8 mouse cellular contexts compared by ENCODE assay signal in the genomic region with DNA sequence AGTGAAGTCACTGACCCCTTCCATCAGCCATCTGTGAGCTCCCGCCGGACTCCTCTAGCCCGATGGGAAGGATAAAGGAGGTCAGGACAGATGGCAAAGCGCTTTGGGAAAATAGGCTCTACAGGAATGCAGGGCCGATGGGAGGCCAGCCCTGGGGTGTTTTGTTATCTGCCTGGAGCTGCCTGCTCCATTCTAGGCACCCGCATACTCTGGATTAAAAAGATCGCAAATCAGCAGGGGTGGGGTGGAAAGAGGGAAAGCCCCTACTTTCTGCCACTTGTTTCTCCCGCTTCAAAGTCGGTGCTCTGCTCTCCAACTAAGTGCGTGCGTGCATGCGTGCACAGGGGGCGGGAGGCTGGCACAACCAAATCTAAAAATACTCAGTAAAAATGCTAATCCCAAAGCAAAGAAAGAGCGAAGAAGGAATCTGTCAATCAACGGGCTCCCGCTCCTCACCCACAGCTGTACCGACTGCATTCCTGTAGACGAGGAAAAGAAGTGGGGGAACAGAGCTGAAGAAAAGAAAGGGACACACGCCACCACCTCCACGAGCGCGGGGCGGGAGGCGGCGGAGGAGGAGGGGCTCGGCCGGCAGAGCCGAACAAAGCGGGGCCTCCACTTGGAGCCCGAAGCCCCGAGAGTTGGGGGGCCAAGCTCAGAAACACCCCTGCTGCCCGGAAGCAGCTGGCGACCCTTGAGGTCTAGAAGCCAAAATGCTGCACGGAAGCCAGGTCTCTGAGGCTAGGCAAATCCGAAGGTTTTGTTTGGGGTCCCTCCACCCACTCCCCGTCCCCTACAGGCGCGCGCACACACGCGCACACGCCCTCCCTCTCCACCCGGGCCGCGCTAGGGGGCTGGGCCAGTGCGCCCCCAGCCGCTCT. TPM values are rescaled to one million over a fixed set of nuclear protein-coding genes. Genes with fewer than 3 reads are reported as not detected.
DNase-seq lines count a peak whose midpoint lies in the region; ATAC-seq and TF ChIP-seq lines count a peak whose summit lies in the region.

No protein-coding gene starts in this region.

- no peaks in the 10 kb centered on the region for H3K36me3 ChIP-seq in forebrain, embryonic 15.5 days
- no peaks in the 10 kb centered on the region for H3K36me3 ChIP-seq in kidney, embryonic 15.5 days
- no peaks in the 10 kb centered on the region for H3K36me3 ChIP-seq in liver, postnatal 0 days (replicated peaks; ENCODE audit: insufficient read depth, low read length)

- H3K4me3 ChIP-seq in brown adipose tissue, adult 24 weeks (ENCODE audit: insufficient read depth, low read depth, low read length) = peak overlapping the region; percentile 87
- peak overlapping the region; percentile 63 for H3K4me3 ChIP-seq in forebrain, embryonic 15.5 days
- H3K4me3 ChIP-seq in kidney, embryonic 15.5 days (replicated peaks) = peak overlapping the region; percentile 73
- peak overlapping the region; percentile 88 for H3K4me3 ChIP-seq in liver, postnatal 0 days (ENCODE audit: low read depth, low read length)

- H3K4me2 ChIP-seq in forebrain, embryonic 15.5 days (replicated peaks) = peak overlapping the region; percentile 97
- H3K4me2 ChIP-seq in kidney, embryonic 15.5 days = peak overlapping the region; percentile 85
- H3K4me2 ChIP-seq in liver, postnatal 0 days (ENCODE audit: low read depth, low read length) = peak overlapping the region; percentile 99

- DNase-seq in ovary, postnatal 36 days (ENCODE audit: low spot score) = peak; percentile 53
- no peak for DNase-seq in ovary, adult 18-20 months (ENCODE audit: low spot score)
- DNase-seq in liver, postnatal 0 days = no peak
- peak; percentile 74 to 81 for DNase-seq in right cerebral cortex, postnatal 10 days (ENCODE audit: low spot score in 2 of 2)
- no peak for DNase-seq in spleen, postnatal 36 days (ENCODE audit: low spot score in 2 of 2)

- peak; percentile 42 for ATAC-seq in forebrain, embryonic 15.5 days (replicated peaks)
- peak; percentile 10; the same call in 1 of the 2 replicates for ATAC-seq in kidney, embryonic 15.5 days (replicated peaks; ENCODE audit: low FRiP score)
- no peak for ATAC-seq in liver, postnatal 0 days

- no peaks in the 10 kb centered on the region for H3K9me3 ChIP-seq in forebrain, embryonic 15.5 days
- H3K9me3 ChIP-seq in kidney, embryonic 15.5 days (replicated peaks) = peaks cover 6% of the 10 kb centered on the region; the same call in 1 of the 2 replicates
- no peaks in the 10 kb centered on the region for H3K9me3 ChIP-seq in liver, postnatal 0 days (ENCODE audit: low read length)

- peak overlapping the region; percentile 58 for H3K9ac ChIP-seq in forebrain, embryonic 15.5 days (replicated peaks)
- H3K9ac ChIP-seq in kidney, embryonic 15.5 days = peak overlapping the region; percentile 83
- H3K9ac ChIP-seq in liver, postnatal 0 days (replicated peaks) = peak overlapping the region; percentile 85

- peak overlapping the region; percentile 54 for H3K27ac ChIP-seq in brown adipose tissue, adult 24 weeks (replicated peaks; ENCODE audit: low read depth, low read length)
- peak overlapping the region; percentile 81 for H3K27ac ChIP-seq in forebrain, embryonic 15.5 days (replicated peaks)
- H3K27ac ChIP-seq in kidney, embryonic 15.5 days = peak overlapping the region; percentile 97
- H3K27ac ChIP-seq in liver, postnatal 0 days (ENCODE audit: low read depth) = peak overlapping the region; percentile 96

- no peak for TF ChIP-seq CTCF in liver, postnatal 0 days (IDR thresholded peaks at IDR 0.05; ENCODE audit: low read depth)

- H3K27me3 ChIP-seq in forebrain, embryonic 15.5 days = no peaks in the 10 kb centered on the region
- no peaks in the 10 kb centered on the region for H3K27me3 ChIP-seq in kidney, embryonic 15.5 days
- no peaks in the 10 kb centered on the region for H3K27me3 ChIP-seq in liver, postnatal 0 days (ENCODE audit: insufficient read depth, low read length)

- no peak for TF ChIP-seq EP300 in liver, postnatal 0 days (IDR thresholded peaks at IDR 0.05; ENCODE audit: low read depth)

- under 1% methylated on average over 44 of the region's 47 CpGs for WGBS in forebrain, embryonic 15.5 days
- under 1% methylated on average over 47 of the region's 47 CpGs for WGBS in kidney, embryonic 15.5 days
- WGBS in liver, postnatal 0 days (ENCODE audit: insufficient replicate concordance) = under 1% methylated on average over 36 of the region's 47 CpGs

- H3K4me1 ChIP-seq in brown adipose tissue, adult 24 weeks (ENCODE audit: control insufficient read depth, insufficient read depth, insufficient read length, low read length) = peaks cover 10% of the 10 kb centered on the region
- peaks cover 53% of the 10 kb centered on the region for H3K4me1 ChIP-seq in forebrain, embryonic 15.5 days
- H3K4me1 ChIP-seq in kidney, embryonic 15.5 days = peaks cover 76% of the 10 kb centered on the region
- peaks cover 63% of the 10 kb centered on the region for H3K4me1 ChIP-seq in liver, postnatal 0 days (ENCODE audit: insufficient read depth)

RNA-seq across cellular contexts. Expression of gene Smad3, which starts 1.0 kb away (rescaled TPM):
- polyA plus RNA-seq in brown adipose tissue, adult 24 weeks (2012; ENCODE audit: insufficient read depth, insufficient read length, missing spikeins) = 6.3 and 10.3 TPM in 2 replicates
- 7.0 and 7.6 TPM in 2 replicates for polyA plus RNA-seq in forebrain, embryonic 15.5 days (2015; fragmentation: Nextera tagmentation; extraction: Ambion mirVana)
- polyA plus RNA-seq in kidney, embryonic 15.5 days (2015; fragmentation: Nextera tagmentation; extraction: Ambion mirVana) = 25.0 and 26.5 TPM in 2 replicates
- polyA plus RNA-seq in liver, postnatal 0 days (2015; fragmentation: Nextera tagmentation; extraction: Ambion mirVana) = 1.9 and 2.1 TPM in 2 replicates

Comparison
In these comparisons a context has a peak if more than half of its experiments do, and no peak if none do; other contexts are left out.
1. DNase-seq: peak in ovary, postnatal 36 days (single experiment) and right cerebral cortex, postnatal 10 days (2 of 2); none in ovary, adult 18-20 months (single experiment), liver, postnatal 0 days (single experiment) and spleen, postnatal 36 days (0 of 2).
2. Peak in every context shown above with its lines, with median percentiles within 50 percentile points of each other: H3K27ac ChIP-seq, H3K4me3 ChIP-seq, H3K4me2 ChIP-seq and H3K9ac ChIP-seq.